Mouse (Mus musculus) intestine, embryonic 15.5 days (tissue): Measurements from ENCODE around the gene Prkcz. TPM values are rescaled to one million over a fixed set of nuclear protein-coding genes. Genes with fewer than 3 reads are reported as not detected.

Experiments
- ATAC-seq: fragments of 200-750 bp; cut with Nextera tagmentation; 2 replicates; pipeline ENCODE4 v1.8.0; 2017; ENCODE audit warnings: moderate TSS enrichment, moderate library complexity
- H3K27ac ChIP-seq: fragments of 300-500 bp; sonication (generic); 2 replicates; pipeline ENCODE4 v1.5.1; 2015; ENCODE audit warnings: mild to moderate bottlenecking, inconsistent platforms
- H3K27me3 ChIP-seq: fragments of 300-500 bp; sonication (generic); replicated peaks from 2 replicates; pipeline ENCODE4 v1.6.1; 2015; ENCODE audit warnings: inconsistent platforms
- H3K36me3 ChIP-seq: fragments of 300-500 bp; sonication (generic); 2 replicates; pipeline ENCODE4 v1.6.1; 2015; ENCODE audit warnings: inconsistent platforms
- H3K4me1 ChIP-seq: fragments of 300-500 bp; sonication (generic); replicated peaks from 2 replicates; pipeline ENCODE4 v1.6.1; 2015; ENCODE audit warnings: inconsistent platforms
- H3K4me2 ChIP-seq: fragments of 300-500 bp; sonication (generic); replicated peaks from 2 replicates; pipeline ENCODE4 v1.6.1; 2015; ENCODE audit warnings: mild to moderate bottlenecking, inconsistent platforms
- H3K4me3 ChIP-seq: fragments of 300-500 bp; sonication (generic); replicated peaks from 2 replicates; pipeline ENCODE4 v1.5.1; 2015; ENCODE audit warnings: inconsistent platforms
- H3K9ac ChIP-seq: fragments of 300-500 bp; sonication (generic); 2 replicates; pipeline ENCODE4 v1.6.1; 2015; ENCODE audit warnings: inconsistent platforms
- H3K9me3 ChIP-seq: fragments of 300-500 bp; sonication (generic); 2 replicates; pipeline ENCODE4 v1.6.1; 2016; ENCODE audit warnings: inconsistent platforms
- WGBS: fragments of 180-500 bp; shearing (Covaris S2); methylation state at CpG from one replicate; pipeline ENCODE4 v1.1.7; 2015; 5-methylcytosine and 5-hydroxymethylcytosine counted together
- polyA plus RNA-seq: library from polyadenylated mRNA; unstranded; fragments of >200 nt; fragmentation: Nextera tagmentation; extraction: Ambion mirVana; gene quantifications from 2 replicates; pipeline ENCODE4 v1.2.1, GENCODE M21; 2015

Gene Prkcz
- 24.8 and 27.1 TPM in 2 replicates for polyA plus RNA-seq

- Histone ChIP-seq H3K36me3 (no peaks in the 10 kb centered on the region), H3K9ac (peak within 1 kb of the TSS; percentile 50), H3K4me2 (peak within 1 kb of the TSS; percentile 63), H3K9me3 (no peaks in the 10 kb centered on the region), H3K4me1 (peaks cover 2% of the 10 kb centered on the region; the same call in 1 of the 2 replicates), H3K27ac (peak within 1 kb of the TSS; percentile 85), H3K27me3 (peaks cover 40% of the 10 kb centered on the region), H3K4me3 (peak within 1 kb of the TSS; percentile 51)
- peak; percentile 98 for ATAC-seq
- WGBS = under 1% methylated on average over 51 of the region's 51 CpGs
These were observed at the start of gene Prkcz for GRCm38 (mm10) chr4:155361303-155361791. Gene Prkcz, minus strand, starts transcription at chr4:155361361.

DNA sequence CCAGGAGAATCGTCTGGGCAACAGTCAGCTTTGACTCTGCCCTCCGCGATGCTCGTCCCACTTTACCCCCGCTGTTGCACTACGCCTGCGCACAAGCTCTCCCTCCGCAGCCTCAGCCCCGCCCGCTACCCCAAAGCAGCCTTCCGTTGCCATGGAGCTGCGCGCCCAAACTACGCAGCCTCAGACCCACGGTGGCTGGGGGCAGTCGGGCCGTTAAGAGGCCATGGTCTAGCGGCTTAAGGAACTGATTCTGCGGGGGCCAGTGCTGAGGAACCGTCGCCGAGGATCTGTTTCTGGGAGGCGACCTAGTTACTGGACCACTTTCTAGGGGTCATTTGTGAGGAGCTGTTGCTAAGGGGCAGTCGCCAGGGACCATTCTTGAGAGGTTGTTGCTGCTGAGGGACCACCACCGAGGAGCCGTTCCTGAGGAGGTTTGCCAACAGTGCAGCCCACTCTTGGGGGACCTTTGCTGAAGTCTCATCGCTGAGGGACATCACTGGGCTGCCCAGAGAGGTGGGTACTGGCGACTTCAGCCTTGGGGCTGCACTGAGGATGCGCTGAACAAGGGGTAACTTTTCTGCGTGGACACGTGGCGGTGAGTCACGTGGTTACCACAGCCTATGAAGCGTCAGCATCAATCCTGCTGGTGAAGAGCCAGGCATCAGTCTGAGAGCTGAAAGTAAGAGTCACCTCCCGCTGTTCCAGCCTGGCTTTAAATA lies 48.1 kb upstream of the Prkcz start, which contains the start of gene Cfap74:
TSS of gene Cfap74 (plus strand) at position 133 of the 719 bp plus-strand sequence.
- Histone ChIP-seq H3K27ac (no peak within 1 kb of the TSS), H3K9ac (peak within 1 kb of the TSS; percentile 42)
- peak; percentile 96 for ATAC-seq

GRCm38 (mm10) chr4:155408695-155409057 lies 47.5 kb upstream of the Prkcz start:
- 3% methylated on average over 8 of the region's 8 CpGs for WGBS
- no peak overlapping the region for H3K27ac ChIP-seq
- no peak overlapping the region; the same call in 1 of the 2 replicates for H3K9ac ChIP-seq
- 0 out of 2 replicates have a peak, but pooled peaks cover 2% of the 10 kb centered on the region for H3K27me3 ChIP-seq
- ATAC-seq = peak; percentile 69
- H3K36me3 ChIP-seq = no peaks in the 10 kb centered on the region
- peak overlapping the region; percentile 87 for H3K4me2 ChIP-seq
- H3K9me3 ChIP-seq = no peaks in the 10 kb centered on the region
- H3K4me1 ChIP-seq = peaks cover 6% of the 10 kb centered on the region; the same call in 1 of the 2 replicates
- H3K4me3 ChIP-seq = peak overlapping the region; percentile 50

More for the DNA sequence above, 48.1 kb upstream of the Prkcz start, which contains the start of gene Cfap74:
- Histone ChIP-seq H3K27me3 (0 out of 2 replicates have a peak, but pooled peaks cover 2% of the 10 kb centered on the region), H3K9me3 (no peaks in the 10 kb centered on the region), H3K36me3 (no peaks in the 10 kb centered on the region), H3K4me3 (peak within 1 kb of the TSS; percentile 50), H3K4me1 (peaks cover 6% of the 10 kb centered on the region; the same call in 1 of the 2 replicates), H3K4me2 (peak within 1 kb of the TSS; percentile 87)
- whole genome bisulfite sequencing = under 1% methylated on average over 35 of the region's 35 CpGs

DNA sequence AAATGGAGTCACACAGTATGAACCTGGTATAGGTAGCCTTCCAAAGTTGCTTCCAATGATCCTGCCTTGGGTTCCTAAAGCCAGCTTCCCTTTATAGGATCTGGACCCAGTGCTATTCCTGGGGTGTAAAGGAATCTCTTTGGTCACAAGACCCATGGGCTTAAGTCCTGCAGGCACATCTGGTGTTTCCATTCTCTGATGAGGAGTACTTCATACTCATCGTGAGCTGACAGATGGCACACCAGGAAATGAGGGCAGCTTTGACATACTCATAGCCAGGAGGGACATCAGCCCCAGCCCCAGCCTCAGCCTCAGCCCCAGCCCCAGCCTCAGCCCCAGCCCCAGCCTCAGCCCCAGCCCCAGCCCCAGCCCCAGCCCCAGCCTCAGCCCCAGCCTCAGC lies 41.3 kb upstream of the Prkcz start:
- H3K27ac ChIP-seq = no peak overlapping the region
- H3K36me3 ChIP-seq = no peaks in the 10 kb centered on the region
- H3K4me3 ChIP-seq = no peak overlapping the region
- peaks cover 23% of the 10 kb centered on the region for H3K27me3 ChIP-seq
- no peak overlapping the region for H3K4me2 ChIP-seq
- 71% methylated on average over 1 of the region's 1 CpGs for WGBS
- no peak for ATAC-seq
- peaks cover 6% of the 10 kb centered on the region; the same call in 1 of the 2 replicates for H3K4me1 ChIP-seq
- H3K9me3 ChIP-seq = no peaks in the 10 kb centered on the region
- no peak overlapping the region for H3K9ac ChIP-seq

- H3K4me1 ChIP-seq = peaks cover 6% of the 10 kb centered on the region; the same call in 1 of the 2 replicates
- H3K4me2 ChIP-seq = no peak overlapping the region
- H3K27ac ChIP-seq = no peak overlapping the region
- H3K9me3 ChIP-seq = no peaks in the 10 kb centered on the region
- no peak overlapping the region for H3K4me3 ChIP-seq
- ATAC-seq = no peak
- no peak overlapping the region for H3K9ac ChIP-seq
- peaks cover 30% of the 10 kb centered on the region for H3K27me3 ChIP-seq
- WGBS = 77% methylated on average over 7 of the region's 7 CpGs
- H3K36me3 ChIP-seq = no peaks in the 10 kb centered on the region
These were observed 40.0 kb upstream of the Prkcz start for GRCm38 (mm10) chr4:155401121-155401520.

- no peak; the same call in 1 of the 2 replicates for ATAC-seq
- 3% methylated on average over 9 of the region's 9 CpGs for WGBS
- peaks cover 6% of the 10 kb centered on the region; the same call in 1 of the 2 replicates for H3K4me1 ChIP-seq
- H3K9ac ChIP-seq = no peak overlapping the region
- peaks cover 33% of the 10 kb centered on the region for H3K27me3 ChIP-seq
- peak overlapping the region; percentile 97 for H3K4me2 ChIP-seq
- H3K4me3 ChIP-seq = peak overlapping the region; percentile 40
- no peaks in the 10 kb centered on the region for H3K9me3 ChIP-seq
- H3K27ac ChIP-seq = no peak overlapping the region
- H3K36me3 ChIP-seq = no peaks in the 10 kb centered on the region
These were observed 37.0 kb upstream of the Prkcz start for GRCm38 (mm10) chr4:155398222-155398540.

DNA sequence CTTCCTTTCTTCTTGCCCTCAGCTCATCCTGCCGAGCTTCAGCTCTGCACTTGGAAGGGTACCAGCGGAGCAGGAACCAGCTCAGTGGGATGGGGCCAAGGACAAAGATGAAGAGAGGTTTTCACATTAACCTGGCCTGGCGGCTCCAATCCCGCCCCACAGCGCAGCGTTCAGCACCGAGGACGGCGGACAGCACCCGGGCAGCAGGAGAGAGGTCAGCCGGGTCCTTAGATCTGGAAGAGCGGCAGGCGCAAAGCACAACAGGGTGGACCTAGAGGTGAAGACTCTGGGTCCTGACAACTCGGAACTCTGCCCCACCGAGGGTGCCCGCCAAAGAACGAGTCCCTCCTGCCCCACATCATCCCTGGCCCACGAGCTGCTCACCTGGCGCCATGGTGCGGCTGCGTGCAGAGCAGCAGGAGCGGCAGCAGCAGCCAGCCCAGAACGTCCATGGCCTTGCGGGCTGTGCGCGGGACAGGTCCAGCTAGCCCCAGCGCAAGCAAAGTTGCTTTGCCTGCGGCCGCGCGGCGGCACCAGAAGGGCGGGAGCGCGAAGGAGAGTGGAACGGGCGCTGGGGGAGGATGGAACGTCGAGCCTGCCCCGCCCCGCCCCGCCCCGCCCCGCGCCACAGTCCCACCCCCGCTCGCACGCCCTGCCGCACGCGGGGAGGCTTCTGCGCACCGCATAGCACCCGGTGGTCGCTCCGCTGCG lies 36.5 kb upstream of the Prkcz start, which contains the start of gene Gabrd:
TSS of gene Gabrd (minus strand) at position 602 of the 711 bp plus-strand sequence.
- H3K27ac ChIP-seq = no peak within 1 kb of the TSS
- H3K4me1 ChIP-seq = peaks cover 6% of the 10 kb centered on the region; the same call in 1 of the 2 replicates
- peak within 1 kb of the TSS; percentile 97 for H3K4me2 ChIP-seq
- H3K9me3 ChIP-seq = no peaks in the 10 kb centered on the region
- H3K9ac ChIP-seq = no peak within 1 kb of the TSS
- peak within 1 kb of the TSS; percentile 40 for H3K4me3 ChIP-seq
- peaks cover 33% of the 10 kb centered on the region for H3K27me3 ChIP-seq
- ATAC-seq = peak; percentile 86
- H3K36me3 ChIP-seq = no peaks in the 10 kb centered on the region
- WGBS = under 1% methylated on average over 56 of the region's 57 CpGs

DNA sequence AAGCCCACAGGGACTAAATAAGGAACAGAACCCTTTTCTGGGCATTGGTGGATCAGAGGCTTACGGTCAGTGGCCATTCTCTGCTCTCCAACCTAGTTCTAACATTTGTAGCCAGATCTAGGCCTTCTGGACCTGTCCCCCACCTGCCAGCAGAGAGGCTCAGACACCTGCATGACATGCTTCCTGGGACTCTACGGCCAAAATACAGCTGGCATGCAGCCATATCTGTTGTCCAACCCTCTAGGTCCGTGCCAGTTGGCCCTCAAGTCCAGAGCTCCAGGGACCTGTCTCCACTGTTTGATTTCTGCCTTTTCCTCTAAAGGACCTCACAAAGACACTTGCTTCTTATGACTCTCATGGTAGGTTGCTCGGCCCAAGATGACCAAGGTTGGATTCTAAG lies 35.6 kb upstream of the Prkcz start:
- no peak overlapping the region for H3K4me3 ChIP-seq
- H3K4me1 ChIP-seq = peaks cover 6% of the 10 kb centered on the region; the same call in 1 of the 2 replicates
- 86% methylated on average over 4 of the region's 4 CpGs for WGBS
- H3K36me3 ChIP-seq = no peaks in the 10 kb centered on the region
- H3K27me3 ChIP-seq = peaks cover 33% of the 10 kb centered on the region
- no peak overlapping the region for H3K9ac ChIP-seq
- no peaks in the 10 kb centered on the region for H3K9me3 ChIP-seq
- no peak overlapping the region for H3K4me2 ChIP-seq
- ATAC-seq = no peak
- H3K27ac ChIP-seq = no peak overlapping the region

DNA sequence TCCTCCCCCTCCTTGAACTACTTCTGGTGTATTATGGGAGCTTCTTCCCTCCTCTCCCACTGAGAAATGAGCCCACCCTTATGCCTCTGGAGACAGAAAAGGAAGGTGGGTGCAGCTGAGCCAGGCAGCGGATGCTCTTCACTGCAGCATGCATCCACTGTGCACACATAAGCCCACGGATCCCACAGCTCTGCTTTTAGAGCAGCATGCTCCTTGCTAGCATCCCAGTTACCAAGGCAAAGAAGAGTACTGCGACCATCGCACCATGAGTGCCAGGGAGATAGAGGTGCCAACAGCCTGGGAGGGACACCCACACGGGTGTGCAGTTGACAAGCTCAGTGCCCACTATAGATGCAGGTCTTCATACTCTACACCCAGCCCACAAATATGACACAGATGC lies 34.3 kb upstream of the Prkcz start:
- H3K36me3 ChIP-seq = no peaks in the 10 kb centered on the region
- H3K27me3 ChIP-seq = peaks cover 26% of the 10 kb centered on the region
- no peak overlapping the region for H3K4me2 ChIP-seq
- ATAC-seq = no peak
- H3K4me1 ChIP-seq = peaks cover 6% of the 10 kb centered on the region; the same call in 1 of the 2 replicates
- H3K9me3 ChIP-seq = no peaks in the 10 kb centered on the region
- 84% methylated on average over 5 of the region's 5 CpGs for WGBS
- no peak overlapping the region for H3K27ac ChIP-seq
- no peak overlapping the region for H3K9ac ChIP-seq
- H3K4me3 ChIP-seq = no peak overlapping the region

DNA sequence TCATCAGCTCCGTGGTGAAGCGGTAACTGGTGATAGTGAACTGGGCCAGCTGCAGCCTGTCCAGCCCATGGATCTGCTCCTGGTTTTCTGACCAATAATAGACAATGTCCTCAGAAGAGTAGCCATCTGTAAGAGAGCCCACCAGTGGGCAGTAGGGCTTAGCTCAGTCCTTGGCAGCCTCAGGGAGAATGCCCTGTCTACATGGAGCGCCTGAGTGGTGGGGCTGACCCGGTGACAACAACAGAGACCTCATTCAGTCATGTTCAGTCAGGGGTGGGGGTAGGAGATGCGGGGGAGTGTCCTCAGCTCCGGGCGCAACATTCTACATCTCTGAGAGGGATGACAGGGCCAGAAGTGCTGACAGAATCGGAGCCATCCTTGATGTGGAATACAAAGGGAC lies 26.0 kb upstream of the Prkcz start:
- WGBS = 71% methylated on average over 8 of the region's 8 CpGs
- Histone ChIP-seq H3K4me3 (no peak overlapping the region), H3K36me3 (no peaks in the 10 kb centered on the region), H3K4me1 (no peaks in the 10 kb centered on the region), H3K9ac (no peak overlapping the region), H3K27ac (no peak overlapping the region), H3K4me2 (no peak overlapping the region), H3K27me3 (no peaks in the 10 kb centered on the region), H3K9me3 (no peaks in the 10 kb centered on the region)
- ATAC-seq = no peak

DNA sequence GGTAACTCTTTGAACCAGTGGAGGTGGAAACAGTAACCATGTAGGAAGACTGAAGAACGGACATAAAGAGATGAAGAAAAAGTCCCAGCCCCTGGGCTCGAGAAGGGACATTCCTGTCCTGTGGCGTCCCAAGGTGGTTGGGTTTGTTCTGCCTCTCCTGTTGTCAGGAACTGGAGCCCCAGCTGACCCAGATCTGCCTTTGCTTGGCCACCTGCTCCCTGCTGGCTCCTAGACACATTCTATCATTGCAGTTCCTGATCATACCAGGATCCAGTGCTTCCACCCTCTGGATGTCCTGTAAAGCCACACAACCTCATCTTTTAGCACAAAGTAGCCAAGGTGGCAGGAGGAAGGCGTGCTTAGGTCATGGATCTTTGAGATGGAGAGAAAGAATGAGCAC lies 22.2 kb upstream of the Prkcz start:
- H3K27me3 ChIP-seq = no peaks in the 10 kb centered on the region
- WGBS = 78% methylated on average over 4 of the region's 4 CpGs
- no peaks in the 10 kb centered on the region for H3K36me3 ChIP-seq
- H3K4me2 ChIP-seq = no peak overlapping the region
- H3K4me3 ChIP-seq = no peak overlapping the region
- H3K9me3 ChIP-seq = no peaks in the 10 kb centered on the region
- H3K9ac ChIP-seq = no peak overlapping the region
- no peak overlapping the region for H3K27ac ChIP-seq
- no peak for ATAC-seq
- no peaks in the 10 kb centered on the region for H3K4me1 ChIP-seq

- H3K27ac ChIP-seq = no peak overlapping the region
- H3K4me1 ChIP-seq = no peaks in the 10 kb centered on the region
- H3K4me2 ChIP-seq = no peak overlapping the region
- no peaks in the 10 kb centered on the region for H3K27me3 ChIP-seq
- no peak for ATAC-seq
- no peaks in the 10 kb centered on the region for H3K36me3 ChIP-seq
- 22% methylated on average over 9 of the region's 9 CpGs for WGBS
- no peak overlapping the region for H3K4me3 ChIP-seq
- H3K9me3 ChIP-seq = no peaks in the 10 kb centered on the region
- H3K9ac ChIP-seq = no peak overlapping the region
These were observed 21.6 kb upstream of the Prkcz start for GRCm38 (mm10) chr4:155382752-155383151.
